Mouse (Mus musculus) MEL (cell line): ENCODE data around the gene Ms4a1.
"Not testable (repeated sequence)": the region's sequence is repeated elsewhere in the genome, so short reads cannot be mapped to it uniquely, and the experiment has no call there.

ENCODE experiments used
- CHD2 ChIP-seq: IDR thresholded peaks from 2 replicates; pipeline ENCODE4 v1.6.1; 2011; ENCODE audit warnings: low read length, improper control_type of control experiment
- CTCF ChIP-seq, 3 experiments: IDR thresholded peaks in 2 of 3; conservative IDR thresholded peaks in 1 of 3; 2 replicates each; pipeline ENCODE4 v1.5.1; 2011 to 2012; ENCODE audit warnings: low read length in 3 of 3, low read depth in 2 of 3, mild to moderate bottlenecking in 2 of 3, improper control_type of control experiment in 1 of 3, inconsistent platforms in 1 of 3, mixed read lengths in 1 of 3, moderate library complexity in 1 of 3; ENCODE audit not compliant: control insufficient read depth in 1 of 3, insufficient read depth in 1 of 3, poor library complexity in 1 of 3, severe bottlenecking in 1 of 3
- E2F4 ChIP-seq: IDR thresholded peaks from 2 replicates; pipeline ENCODE4 v1.6.1; 2011; ENCODE audit warnings: low read depth, low read length, improper control_type of control experiment, borderline replicate concordance
- EP300 ChIP-seq, 2 experiments: IDR thresholded peaks; 2 replicates each; pipeline ENCODE4 v1.6.1; 2011; ENCODE audit warnings: improper control_type of control experiment in 2 of 2, low read length in 2 of 2, low read depth in 1 of 2, mild to moderate bottlenecking in 1 of 2
- GATA1 ChIP-seq: IDR thresholded peaks from 2 replicates; pipeline ENCODE4 v1.6.1; 2011; ENCODE audit warnings: low read depth, low read length, improper control_type of control experiment
- JUND ChIP-seq: IDR thresholded peaks from 2 replicates; pipeline ENCODE4 v1.6.1; 2011; ENCODE audit warnings: low read depth, mild to moderate bottlenecking, improper control_type of control experiment, low read length
- KAT2A ChIP-seq: conservative IDR thresholded peaks from 2 replicates; pipeline ENCODE4 v1.6.1; 2012; ENCODE audit warnings: low read depth, low read length, improper control_type of control experiment, inconsistent platforms
- MAFK ChIP-seq: IDR thresholded peaks from 2 replicates; pipeline ENCODE4 v1.6.1; 2011; ENCODE audit warnings: low read depth, mild to moderate bottlenecking, low read length, improper control_type of control experiment, borderline replicate concordance
- MAX ChIP-seq: IDR thresholded peaks from 2 replicates; pipeline ENCODE4 v1.6.1; 2011; ENCODE audit warnings: low read length, improper control_type of control experiment
- NRF1 ChIP-seq: IDR thresholded peaks from 2 replicates; pipeline ENCODE4 v1.6.1; 2014; ENCODE audit warnings: low read depth, mild to moderate bottlenecking, inconsistent platforms, low read length, improper control_type of control experiment, moderate library complexity; ENCODE audit not compliant: poor library complexity, insufficient read depth, severe bottlenecking
- POLR2A ChIP-seq, 2 experiments: IDR thresholded peaks; 2 replicates each; pipeline ENCODE4 v1.6.1; 2011 to 2012; ENCODE audit warnings: low read length in 2 of 2, mild to moderate bottlenecking in 2 of 2, control low read depth in 1 of 2, improper control_type of control experiment in 1 of 2, low read depth in 1 of 2, moderate library complexity in 1 of 2; ENCODE audit not compliant: control insufficient read depth in 1 of 2, insufficient read depth in 1 of 2, poor library complexity in 1 of 2
- POLR2AphosphoS5 ChIP-seq: IDR thresholded peaks from 2 replicates; pipeline ENCODE4 v1.6.1; 2012; ENCODE audit warnings: low read depth, borderline replicate concordance, mild to moderate bottlenecking, inconsistent platforms, low read length, moderate library complexity, mixed read lengths
- RAD21 ChIP-seq: IDR thresholded peaks from 2 replicates; pipeline ENCODE4 v1.6.1; 2011; ENCODE audit warnings: mild to moderate bottlenecking, low read depth, low read length, improper control_type of control experiment

DNA sequence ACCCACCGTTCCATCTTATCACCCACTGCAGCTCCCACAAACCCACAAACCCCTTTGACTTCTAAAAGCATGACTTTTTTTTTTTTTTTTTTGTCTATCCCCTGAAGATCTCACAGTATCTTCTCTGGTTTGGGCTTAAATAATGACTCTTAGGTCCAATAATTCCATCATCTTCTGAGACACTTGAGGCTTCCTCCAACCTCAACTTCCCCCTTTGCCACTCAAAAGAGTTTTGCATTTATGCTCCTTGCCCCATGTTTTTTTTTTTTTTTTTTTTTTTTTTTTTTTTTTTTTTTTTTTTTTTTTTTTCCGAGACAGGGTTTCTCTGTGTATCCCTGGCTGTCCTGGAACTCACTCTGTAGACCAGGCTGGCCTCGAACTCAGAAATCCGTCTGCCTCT is 3.1 kb downstream of the Ms4a1 start:
- TF ChIP-seq MAFK; POLR2A (IDR thresholded peaks at IDR 0.05; ENCODE audit: control insufficient read depth in 1 of 2, insufficient read depth in 1 of 2, low read depth in 1 of 2, low read length in 2 of 2, poor library complexity in 1 of 2); CTCF (IDR thresholded peaks at IDR 0.05 in 2 of 3, conservative IDR thresholded peaks at IDR 0.05 in 1 of 3; ENCODE audit: control insufficient read depth in 1 of 3, insufficient read depth in 1 of 3, low read depth in 2 of 3, low read length in 3 of 3, poor library complexity in 1 of 3, severe bottlenecking in 1 of 3); EP300 (IDR thresholded peaks at IDR 0.05; ENCODE audit: low read depth in 1 of 2, low read length in 2 of 2); POLR2AphosphoS5; GATA1; JUND; RAD21; E2F4; KAT2A; NRF1; MAX; CHD2: not testable (repeated sequence)
